Mouse (Mus musculus) layer of hippocampus, adult 9-10 months (tissue): Measurements from ENCODE around the gene Pou3f1.
"Not testable (repeated sequence)": the region's sequence is repeated elsewhere in the genome, so short reads cannot be mapped to it uniquely, and the experiment has no call there.

Experiments
- DNase-seq: peaks from one replicate; pipeline ENCODE4 v3.0.0; 2022; ENCODE audit warnings: low spot score

Pou3f1 gene

DNA sequence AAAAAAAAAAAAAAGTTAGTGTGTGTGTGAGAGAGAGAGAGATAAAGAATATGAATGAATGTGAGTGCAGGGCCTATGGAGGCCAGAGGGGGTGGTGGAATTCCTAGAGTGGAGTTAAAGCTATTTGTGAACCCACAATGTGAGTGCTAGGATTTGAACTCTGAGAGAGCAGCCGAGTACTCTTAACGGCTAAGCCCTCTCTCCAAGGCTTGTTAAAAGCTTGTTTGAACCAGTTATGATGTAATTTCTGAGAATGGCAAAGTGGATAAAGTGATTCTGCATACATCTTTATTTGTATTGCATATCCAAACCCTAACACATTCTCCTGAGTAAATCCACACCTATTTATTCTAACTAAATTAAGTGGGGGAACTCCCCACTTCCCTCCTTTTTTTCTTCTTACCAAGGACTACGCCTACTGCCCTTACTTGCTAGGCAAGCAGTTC is 35.8 kb downstream of the Pou3f1 start:
- DNase-seq, result no peak

DNA sequence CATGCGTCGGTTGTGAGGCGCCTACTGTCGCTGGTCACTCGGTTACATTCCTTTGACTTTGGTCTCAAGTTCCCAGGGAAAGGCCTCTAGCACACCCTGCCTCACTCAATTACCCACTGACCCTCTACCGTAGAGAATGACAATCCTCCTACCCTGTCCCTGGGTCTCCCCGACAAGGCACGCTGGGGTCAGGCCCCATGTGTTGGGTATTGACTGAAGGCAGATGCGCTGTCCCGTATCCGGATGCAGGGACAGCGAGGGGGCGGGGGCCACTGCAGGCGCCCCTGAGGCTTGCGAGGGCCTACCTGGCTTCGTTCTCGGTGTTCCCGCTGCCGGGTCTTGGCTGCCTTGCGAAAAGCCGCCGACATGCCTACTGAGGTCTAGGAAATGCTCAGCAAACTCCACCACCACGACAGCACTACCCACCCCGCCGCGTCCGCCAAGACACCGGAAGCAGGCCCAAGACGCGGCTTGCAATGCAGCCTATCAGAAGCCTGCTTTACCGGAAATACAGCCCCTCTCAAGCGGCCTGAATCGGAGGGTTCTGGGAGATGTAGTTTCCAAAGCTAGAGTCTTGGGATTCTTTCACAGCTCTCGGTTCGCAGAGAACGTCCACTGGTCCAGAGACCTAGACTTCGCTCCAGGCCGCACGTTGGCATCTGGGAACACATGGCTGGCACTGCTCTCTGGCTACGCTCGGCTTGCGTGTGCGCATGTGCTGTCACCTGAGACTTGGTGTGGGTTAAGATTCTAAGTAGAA is 36.7 kb downstream of the Pou3f1 start, which contains the start of gene Utp11:
Gene Utp11, minus strand, starts transcription at position 466 of the 760 bp plus-strand sequence.
- DNase-seq, result peak; percentile 74

DNA sequence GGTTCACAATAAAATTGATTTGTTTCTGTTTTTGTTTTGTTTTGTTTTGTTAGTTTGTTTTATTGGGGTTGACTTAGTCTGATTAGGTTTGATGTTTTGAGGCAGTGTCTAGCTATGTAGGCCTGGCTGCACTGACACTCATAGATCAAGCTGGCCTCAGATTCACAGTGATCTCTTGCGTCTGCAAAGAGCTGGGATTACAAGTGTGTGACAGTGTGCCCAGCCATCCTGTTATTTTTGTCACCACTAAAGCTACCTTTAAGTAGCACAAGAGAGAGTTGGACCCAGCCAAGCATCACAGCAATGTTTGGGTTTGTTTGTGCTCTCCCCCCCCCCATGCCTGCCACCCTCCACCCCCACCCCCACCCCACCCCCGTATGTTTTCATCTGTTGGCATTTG is 38.0 kb downstream of the Pou3f1 start:
- DNase-seq, result no peak

DNA sequence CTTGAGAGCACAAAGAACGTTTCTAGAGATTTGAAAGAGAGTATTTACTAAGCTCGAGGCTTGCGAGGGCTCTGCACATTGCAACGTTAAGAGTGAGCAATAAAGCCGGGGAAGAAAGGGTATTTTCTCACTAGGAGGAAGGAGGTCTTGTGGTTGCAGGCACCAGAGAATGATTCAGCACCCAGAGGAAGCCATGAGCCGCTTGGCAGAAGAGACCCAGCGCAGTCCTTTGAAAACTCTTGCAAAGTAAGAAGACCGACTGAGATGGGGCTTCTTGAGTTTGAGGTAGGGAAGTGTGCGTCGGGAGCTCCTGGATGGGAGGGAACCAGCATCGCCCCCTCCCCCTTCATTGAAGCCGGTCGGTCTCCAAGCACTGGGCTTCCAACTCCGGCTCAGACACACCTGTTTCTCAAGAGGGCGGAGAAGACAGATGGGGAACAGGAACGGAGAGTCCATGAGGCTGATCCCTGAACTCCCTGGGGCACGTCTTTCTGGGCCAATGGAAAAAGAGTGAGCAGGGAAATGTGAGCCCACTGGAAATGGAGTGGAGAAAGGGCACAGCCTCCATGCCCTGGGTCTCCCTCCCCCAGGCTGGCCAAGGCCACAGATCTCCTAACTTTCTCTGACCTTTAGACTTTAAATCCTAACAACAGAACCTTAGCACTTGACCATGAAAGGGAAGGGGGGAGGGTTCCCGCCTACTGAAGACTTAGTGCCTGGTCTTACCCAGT is 39.3 kb downstream of the Pou3f1 start:
- DNase-seq, result no peak

DNA sequence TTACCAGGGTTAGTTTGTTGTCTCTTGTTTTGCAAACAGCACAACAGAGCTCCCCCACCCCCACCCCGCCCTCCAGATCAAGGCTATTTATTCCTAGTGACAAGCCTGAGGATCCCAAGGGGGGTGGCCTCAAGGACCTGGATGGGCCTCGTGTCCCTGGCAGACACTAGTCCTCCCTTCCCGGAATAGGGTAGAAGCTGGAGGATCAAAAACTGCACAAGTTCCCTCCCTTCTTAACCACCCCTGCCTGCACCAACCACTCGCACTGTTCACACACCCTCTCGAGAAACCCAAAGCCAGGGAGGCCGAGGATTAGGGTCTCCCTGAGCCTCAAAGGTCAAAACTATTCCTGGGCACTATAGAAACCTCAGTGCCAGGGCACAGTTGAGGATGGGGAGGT is 43.2 kb downstream of the Pou3f1 start:
- DNase-seq, result no peak

DNA sequence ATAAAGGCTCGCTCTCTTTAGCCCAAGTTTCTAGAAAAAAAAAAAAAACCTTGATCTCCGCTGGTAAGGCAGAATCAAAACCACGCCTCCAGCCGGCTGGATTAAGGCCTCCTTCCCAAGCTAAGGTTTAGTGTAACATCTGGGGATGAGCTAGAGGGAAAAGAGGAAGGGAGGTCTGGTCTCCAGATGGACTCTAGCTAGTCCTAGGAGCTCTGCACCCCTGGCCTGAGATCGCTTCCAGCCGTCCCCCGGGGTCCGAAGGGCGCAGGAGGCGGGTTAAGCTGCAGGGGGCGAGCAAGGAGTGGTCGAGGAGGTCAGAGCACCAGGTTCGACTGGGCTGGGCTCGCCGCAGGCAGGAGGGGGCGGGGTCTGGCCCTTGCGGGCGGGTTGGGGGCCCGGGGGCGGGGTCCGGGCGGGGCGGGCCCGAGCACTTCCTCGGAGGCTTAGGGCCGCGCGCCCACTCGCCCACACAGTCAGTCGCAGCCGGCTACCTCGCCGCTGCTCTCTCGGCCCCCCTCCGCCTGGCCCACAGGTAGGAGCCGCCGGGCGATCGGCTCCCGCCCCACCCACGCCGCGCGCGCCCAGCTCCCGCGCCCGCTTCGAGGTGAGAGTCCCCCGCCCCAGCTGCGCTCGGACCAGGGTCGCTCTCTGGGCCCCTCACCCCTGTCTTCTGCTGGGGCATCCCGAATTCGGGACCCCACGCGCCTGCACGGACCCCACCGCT is 43.8 kb downstream of the Pou3f1 start, which contains the start of gene Fhl3:
Gene Fhl3, plus strand, starts transcription at position 454 of the 724 bp plus-strand sequence.
- no peak for DNase-seq

DNA sequence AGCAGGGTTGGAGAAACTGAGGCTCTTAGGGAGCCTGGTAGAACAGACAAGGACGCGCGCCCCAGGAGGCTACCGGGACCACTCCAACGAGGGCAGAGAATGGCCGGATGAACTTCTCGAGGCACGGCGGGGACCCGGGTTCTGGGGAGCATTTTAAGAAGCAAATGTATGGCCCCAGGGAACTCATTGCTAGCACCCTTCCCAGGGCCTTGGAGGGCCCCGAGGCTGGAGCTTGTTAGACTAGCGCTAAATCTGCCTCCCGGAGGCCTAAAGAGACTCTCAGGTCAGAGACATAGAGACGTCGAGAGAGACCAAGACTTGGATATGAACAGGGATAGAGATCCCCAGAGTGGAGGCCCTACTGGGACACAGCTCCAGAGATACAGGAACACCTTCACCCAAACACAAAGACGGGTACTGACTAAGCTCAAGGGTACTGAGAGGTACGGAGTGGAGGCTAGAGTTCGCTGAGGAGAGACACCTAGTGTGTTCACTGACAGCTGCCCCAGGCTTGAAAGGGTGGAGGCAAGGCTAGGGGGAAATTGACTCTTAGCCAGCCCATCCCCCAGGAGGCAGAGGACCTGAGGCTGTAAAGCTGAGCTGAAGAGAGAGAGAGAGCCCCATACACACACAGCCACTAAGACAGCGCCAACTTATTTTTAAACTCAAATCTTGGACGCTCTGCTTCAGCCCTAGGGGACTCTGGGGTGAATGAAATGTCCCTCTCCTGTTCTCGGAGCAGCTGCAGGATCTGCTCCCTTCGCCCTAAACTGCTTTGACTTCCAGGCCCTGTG is 44.6 kb downstream of the Pou3f1 start:
- DNase-seq, result no peak

DNA sequence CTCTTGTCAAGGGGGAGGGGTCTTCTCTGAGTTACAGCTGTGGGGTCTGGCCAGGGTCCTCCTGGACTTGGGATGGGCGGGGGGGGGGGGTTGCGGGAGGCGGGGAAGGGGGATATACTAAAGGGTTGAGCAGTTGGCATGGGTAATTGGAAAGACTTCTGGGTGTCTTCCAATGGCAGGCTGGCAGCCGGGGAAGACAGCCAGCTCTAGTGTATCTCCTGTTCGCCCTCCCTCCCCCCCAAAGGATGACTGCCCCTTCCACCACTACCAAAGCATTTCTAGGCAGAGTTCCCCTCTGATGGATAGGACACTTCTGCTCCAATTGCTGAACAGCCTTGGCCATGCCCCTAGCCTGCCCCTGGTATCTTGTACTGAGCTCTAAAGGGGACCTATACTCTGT is 45.3 kb downstream of the Pou3f1 start:
- DNase-seq, result no peak

DNA sequence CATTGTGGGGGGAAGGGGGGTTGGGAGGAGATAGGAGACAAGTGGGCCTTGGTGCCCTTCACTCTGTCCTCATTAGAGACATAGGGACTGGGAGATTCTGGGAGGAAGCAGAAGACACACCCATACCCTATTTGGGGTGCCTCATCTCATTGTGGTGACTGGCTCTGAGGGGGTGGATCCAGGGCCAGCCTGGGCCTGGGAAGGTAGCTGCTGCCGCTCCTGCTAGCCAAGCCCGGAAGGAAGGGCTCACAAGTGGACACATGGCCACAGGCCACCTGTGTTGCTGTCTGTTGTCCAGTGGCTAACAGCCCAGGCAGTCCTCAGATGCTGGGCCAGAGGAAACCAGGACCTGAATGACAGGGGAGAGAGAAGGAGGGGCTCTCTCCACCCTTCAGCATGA is 46.8 kb downstream of the Pou3f1 start:
- no peak for DNase-seq

DNA sequence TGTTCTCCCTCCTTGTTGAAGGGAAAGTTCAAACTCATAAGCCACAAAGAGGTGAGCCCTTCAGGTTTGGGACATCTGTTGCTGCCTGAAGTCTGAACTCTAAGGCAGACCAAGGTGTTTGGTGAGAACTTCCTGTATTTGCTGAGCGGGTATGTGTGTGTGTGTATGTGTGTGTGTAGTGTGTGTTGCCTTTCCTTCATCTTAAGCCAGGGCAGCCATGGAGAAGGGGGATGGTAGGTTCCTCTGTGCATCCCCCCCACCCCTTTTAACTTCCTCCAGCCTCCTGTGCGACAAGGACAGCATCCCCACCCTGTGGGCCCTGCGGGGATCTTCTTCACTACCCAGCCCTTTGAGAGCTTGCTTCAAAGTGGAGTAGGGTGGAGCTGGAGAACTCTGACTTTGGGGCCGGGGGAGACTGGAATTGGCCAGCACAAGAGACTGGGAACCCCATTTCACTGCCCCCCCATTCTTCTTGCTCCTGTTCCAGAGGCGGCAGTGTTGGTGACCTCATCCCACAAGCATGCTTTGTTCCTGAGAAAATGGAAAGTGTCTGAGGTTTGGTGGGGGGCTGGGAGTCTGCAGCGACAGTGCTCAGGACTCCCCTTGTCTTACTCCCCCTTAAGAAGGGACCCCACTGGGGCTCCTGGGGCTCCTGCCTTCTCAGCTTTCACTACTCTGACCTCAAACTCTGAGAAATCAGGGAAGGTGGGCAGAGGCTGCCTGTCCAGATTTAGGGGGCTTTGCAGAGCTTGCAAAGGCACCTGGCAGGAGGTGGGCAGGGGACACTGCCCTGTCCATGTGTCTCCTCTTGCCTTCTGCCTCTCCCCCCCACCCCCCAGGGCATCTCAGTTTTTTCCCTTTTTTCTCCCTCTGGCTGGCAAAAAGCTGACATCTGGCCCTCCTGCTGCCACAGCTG is 47.5 kb downstream of the Pou3f1 start:
- DNase-seq, result no peak

DNA sequence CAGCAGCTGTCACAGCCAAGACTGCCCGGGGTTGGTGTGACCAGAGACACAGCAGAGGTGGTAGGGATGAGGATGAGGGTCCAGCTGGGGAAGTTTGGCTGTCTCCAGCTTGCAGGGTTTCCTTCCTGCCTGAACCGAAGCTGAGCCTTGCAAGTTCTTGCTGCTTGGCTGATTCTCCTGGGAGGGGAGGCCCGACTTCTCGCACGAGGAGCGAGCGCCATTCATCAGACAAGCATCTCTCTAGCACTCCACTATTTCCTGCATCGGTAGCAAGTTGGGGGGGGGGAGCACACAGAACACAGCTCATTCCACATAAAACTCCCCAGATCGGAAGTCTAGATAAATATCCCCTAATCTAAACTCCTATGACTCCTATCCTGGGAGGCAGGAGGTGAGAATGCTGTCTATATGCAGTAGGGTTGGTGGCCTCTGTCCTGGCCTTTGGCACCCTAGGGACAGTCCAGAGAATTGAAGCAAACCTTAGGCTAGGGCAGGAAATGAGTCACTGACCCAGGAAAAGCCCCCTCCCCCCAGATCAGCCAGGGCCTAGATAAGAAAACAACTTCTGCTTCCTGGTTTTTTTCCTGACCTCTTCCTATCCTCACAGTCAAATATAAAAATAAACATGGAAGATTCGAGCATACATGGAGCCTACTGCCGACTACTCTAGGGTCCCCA is 48.3 kb downstream of the Pou3f1 start:
- DNase-seq, result no peak

DNA sequence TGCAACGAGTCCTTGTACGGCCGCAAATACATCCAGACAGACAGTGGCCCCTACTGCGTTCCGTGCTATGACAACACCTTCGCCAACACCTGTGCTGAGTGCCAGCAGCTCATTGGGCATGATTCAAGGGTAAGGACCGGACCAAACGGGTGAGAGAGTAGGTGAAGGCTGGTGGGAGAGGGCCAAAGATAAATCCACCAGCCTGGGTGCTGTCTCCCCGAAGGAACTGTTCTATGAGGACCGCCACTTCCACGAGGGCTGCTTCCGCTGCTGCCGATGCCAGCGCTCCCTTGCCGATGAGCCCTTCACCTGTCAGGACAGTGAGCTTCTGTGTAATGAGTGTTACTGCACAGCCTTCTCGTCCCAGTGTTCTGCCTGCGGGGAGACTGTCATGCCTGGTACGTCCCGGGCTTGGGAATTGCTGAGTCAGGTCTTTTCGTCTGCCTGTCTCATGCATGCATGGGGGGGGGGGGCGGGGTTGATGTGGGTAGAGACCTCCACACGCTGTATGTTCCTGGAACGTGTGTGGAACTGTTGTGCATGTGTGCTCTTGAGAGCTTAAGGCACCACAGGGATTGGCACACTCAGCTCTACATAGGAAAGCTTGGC is 49.2 kb downstream of the Pou3f1 start:
- no peak for DNase-seq

DNA sequence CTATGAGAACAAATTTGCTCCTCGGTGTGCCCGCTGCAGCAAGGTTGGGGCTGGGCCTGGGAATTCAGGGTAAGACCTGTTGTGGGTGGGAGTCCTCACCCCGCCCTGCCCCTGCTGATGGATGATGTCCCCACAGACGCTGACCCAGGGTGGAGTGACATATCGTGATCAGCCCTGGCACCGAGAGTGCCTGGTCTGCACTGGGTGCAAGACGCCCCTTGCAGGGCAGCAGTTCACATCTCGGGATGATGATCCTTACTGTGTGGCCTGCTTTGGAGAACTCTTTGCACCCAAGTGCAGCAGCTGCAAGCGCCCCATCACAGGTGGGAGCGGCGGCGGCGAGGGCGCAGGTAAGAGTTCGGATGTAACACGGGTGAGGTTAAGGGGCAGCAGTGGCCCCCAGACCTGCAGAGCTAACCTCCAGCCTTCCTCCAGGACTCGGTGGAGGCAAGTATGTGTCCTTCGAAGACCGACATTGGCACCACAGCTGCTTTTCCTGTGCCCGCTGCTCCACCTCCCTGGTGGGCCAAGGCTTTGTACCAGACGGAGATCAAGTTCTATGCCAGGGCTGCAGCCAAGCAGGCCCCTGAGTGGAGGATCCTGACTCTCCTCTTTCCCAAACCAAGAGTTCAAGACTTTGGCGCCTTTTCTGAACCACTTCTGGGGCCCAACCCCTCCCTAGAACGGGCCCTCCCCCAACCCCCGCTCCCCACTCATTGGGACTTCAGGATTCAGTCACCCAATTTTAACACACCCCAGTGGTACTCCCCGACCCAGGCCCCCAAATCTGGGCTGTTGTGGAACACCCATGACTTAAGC is 51.0 kb downstream of the Pou3f1 start:
- not testable (repeated sequence) for DNase-seq

DNA sequence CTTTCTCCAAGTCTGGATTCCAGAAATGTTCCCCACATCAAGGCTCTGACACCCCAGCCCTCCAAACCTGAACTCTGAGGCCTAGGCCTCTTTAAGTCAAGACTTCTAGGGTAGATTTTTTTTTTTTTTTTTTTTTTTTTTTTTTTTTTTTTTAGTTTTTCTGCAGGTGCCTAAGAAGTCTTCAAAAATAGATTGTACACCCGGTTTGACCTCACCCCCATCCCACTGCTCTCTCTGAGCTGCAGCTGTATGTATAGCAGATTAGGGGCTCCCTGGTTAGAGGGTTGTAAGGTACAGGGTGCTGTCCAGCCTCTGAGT is 51.6 kb downstream of the Pou3f1 start:
- not testable (repeated sequence) for DNase-seq

DNA sequence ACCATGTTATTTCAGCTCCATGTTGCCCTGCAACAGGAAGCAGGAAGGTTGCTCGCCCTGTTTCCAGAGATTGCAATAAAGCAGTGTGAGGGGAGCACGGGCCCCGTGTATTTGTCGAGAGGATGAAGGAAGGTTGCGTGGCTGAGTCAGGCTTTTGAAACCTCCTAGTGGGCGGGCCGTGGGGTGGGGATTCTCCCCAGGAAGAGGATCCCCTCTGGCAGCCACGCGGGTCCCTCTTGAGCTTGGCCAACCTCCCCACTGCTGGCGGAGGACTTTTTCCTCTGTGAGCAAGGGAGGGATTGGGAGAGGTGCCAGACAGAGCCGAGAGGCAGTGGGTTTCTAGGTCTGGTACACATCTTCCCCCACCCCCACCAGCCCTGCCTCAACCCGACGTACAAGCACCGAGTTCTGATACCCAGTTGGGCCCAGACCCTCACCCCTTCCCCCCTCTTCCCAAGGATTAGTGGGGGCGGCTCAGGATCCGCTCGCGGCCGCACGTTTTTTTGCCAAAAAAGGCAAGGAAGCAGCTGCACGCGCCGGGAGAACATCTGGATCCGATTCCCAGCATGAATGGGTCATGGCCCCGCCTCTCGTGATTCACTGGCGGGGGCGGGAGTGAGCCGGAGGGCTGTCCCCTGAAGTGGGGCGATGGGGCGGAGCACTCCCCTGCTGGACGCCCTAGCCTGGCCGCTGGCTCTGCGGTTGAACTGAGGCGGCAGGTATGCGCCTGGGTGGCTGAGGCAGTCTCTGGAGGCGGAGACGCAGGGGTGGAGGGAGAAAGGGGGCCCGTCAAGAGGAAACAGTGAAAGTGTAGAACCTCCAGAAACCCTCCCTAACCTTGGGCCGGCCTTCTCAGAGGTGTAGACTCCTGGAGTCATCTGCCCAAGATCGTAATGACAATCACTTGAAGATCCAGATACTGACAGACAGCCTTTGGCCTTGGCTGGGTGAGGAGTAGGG is 52.2 kb downstream of the Pou3f1 start:
- no peak for DNase-seq

DNA sequence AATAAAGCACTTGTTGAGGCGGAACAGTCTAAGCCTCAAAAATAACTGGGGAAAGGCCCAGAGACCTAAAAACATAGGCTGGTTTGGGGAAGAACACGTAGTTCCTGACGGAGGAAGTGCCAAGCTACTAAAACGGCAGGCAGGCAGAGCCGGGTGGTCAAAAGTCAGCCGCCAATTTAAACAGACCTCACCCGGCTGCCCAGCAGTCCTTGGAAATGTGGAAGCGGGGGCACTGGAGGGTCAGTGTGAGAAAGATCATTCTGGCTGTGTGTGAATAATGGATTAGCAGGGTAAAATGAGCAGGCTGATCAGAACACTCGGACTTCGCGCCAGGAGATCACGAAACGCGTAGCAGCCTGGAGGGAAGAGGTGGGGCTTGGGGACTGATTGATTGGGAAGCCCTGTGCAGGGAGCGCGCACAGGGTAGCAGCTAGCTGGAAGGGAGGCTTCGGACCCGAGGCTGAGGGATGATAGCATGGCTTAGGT is 53.4 kb downstream of the Pou3f1 start:
- DNase-seq, result no peak
